Comparison of ENCODE assay signal across 31 mouse cellular contexts in the genomic region with DNA sequence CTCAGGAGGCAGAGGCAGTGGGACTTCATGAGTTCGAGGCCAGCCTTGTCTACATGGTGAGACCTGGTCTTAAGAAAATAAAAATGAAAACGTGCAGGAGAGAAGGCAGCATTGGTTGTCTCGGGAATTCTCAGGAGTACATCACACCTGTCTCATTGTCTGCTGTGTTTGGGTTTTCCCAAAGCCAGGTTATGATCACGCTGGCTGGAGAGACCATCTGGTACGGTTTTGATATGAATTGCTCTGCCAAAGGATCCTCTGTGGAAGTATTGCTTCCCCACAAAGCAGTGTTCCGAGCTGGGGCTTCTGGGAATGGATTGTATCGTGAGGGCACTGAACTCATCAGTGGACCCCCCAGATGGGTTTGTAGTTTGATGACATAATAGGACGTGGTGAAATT. TPM values are rescaled to one million over a fixed set of nuclear protein-coding genes. Genes with fewer than 3 reads are reported as not detected.
"Had no signal": no experiment of that assay in that cellular context is flagged by ENCODE, and none has a peak within 500 bp of the region (broad histone marks: within the 10 kb centered on the region; RNA-seq: fewer than 3 reads in every experiment).

No protein-coding gene starts in this region.

- H3K27ac ChIP-seq: limb, embryonic 10.5 days; limb, embryonic 12.5 days; limb, embryonic 13.5 days; limb, embryonic 15.5 days; liver, embryonic 12.5 days; liver, embryonic 13.5 days; liver, embryonic 14.5 days; liver, embryonic 15.5 days; lung, embryonic 15.5 days; macrophage; midbrain, embryonic 10.5 days; midbrain, embryonic 12.5 days; midbrain, embryonic 13.5 days; midbrain, embryonic 15.5 days had no signal

- H3K27me3 ChIP-seq: limb, embryonic 12.5 days; limb, embryonic 13.5 days; limb, embryonic 15.5 days; liver, embryonic 12.5 days; liver, embryonic 13.5 days; liver, embryonic 15.5 days; lung, embryonic 15.5 days; megakaryocyte, embryonic 14.5 days; midbrain, embryonic 12.5 days; midbrain, embryonic 13.5 days; midbrain, embryonic 15.5 days had no signal

- DNase-seq: left cerebral cortex, postnatal 4 days; liver; liver, embryonic 13.5 days; liver, postnatal 0 days; lung, adult 18-20 months; lung, adult 2 months; lung, embryonic 14.5 days; lung, postnatal 10 days; lung, postnatal 14 days; lung, postnatal 36 days; lung, postnatal 4 days; midbrain, embryonic 14.5 days had no signal

- H3K4me1 ChIP-seq: limb, embryonic 10.5 days; limb, embryonic 12.5 days; limb, embryonic 13.5 days; limb, embryonic 15.5 days; liver, embryonic 12.5 days; liver, embryonic 13.5 days; liver, embryonic 15.5 days; lung, embryonic 15.5 days; megakaryocyte, embryonic 14.5 days; midbrain, embryonic 10.5 days; midbrain, embryonic 12.5 days; midbrain, embryonic 13.5 days; midbrain, embryonic 15.5 days had no signal

- H3K36me3 ChIP-seq: limb, embryonic 10.5 days; limb, embryonic 12.5 days; limb, embryonic 13.5 days; limb, embryonic 15.5 days; liver, embryonic 12.5 days; liver, embryonic 13.5 days; liver, embryonic 15.5 days; lung, embryonic 15.5 days; midbrain, embryonic 10.5 days; midbrain, embryonic 12.5 days; midbrain, embryonic 13.5 days; midbrain, embryonic 15.5 days had no signal

- ATAC-seq: liver, embryonic 12.5 days; liver, postnatal 0 days; lung, postnatal 0 days; midbrain, embryonic 13.5 days; midbrain, embryonic 15.5 days; midbrain, embryonic 16.5 days had no signal

- H3K4me3 ChIP-seq: limb, embryonic 10.5 days; limb, embryonic 12.5 days; limb, embryonic 13.5 days; limb, embryonic 15.5 days; liver, embryonic 12.5 days; liver, embryonic 13.5 days; liver, embryonic 15.5 days; lung, embryonic 15.5 days; megakaryocyte, embryonic 14.5 days; midbrain, embryonic 10.5 days; midbrain, embryonic 12.5 days; midbrain, embryonic 13.5 days; midbrain, embryonic 15.5 days; myocyte had no signal

RNA-seq across cellular contexts. Expression of a gene that starts 20.7 kb away (rescaled TPM):
- polyA plus RNA-seq: macrophage; midbrain, embryonic 10.5 days; midbrain, embryonic 11.5 days; myocyte had no signal

RNA-seq across cellular contexts. Expression of a gene that starts 24.1 kb away (rescaled TPM):
- polyA plus RNA-seq: limb, embryonic 10.5 days; liver, adult 2 months; macrophage; myocyte had no signal

RNA-seq across cellular contexts. Expression of a gene that starts 42.7 kb away (rescaled TPM):
- polyA plus RNA-seq: liver, adult 2 months; macrophage had no signal
